Mouse (Mus musculus): ENCODE measurements around the gene Uqcrq. TPM values are rescaled to one million over a fixed set of nuclear protein-coding genes. Genes with fewer than 3 reads are reported as not detected.
A peak's percentile ranks its signal among the peaks of the same experiment; 100 is the strongest.
"Not testable (repeated sequence)": the region's sequence is repeated elsewhere in the genome, so short reads cannot be mapped to it uniquely, and the experiment has no call there.

Gene Uqcrq
- total RNA-seq, 2 experiments from 2014 or later: 53.2 to 163 TPM

GRCm38 (mm10) chr11:53452396-53452795 lies 21.8 kb upstream of the Uqcrq start:
- ATAC-seq (ENCODE audit: poor library complexity, severe bottlenecking): no peak

- no peak for ATAC-seq (ENCODE audit: poor library complexity, severe bottlenecking)
Measured at GRCm38 (mm10) chr11:53451361-53451760, 20.7 kb upstream of the Uqcrq start.

- ATAC-seq (ENCODE audit: poor library complexity, severe bottlenecking): no peak
Measured at GRCm38 (mm10) chr11:53450070-53450705, 19.6 kb upstream of the Uqcrq start.

GRCm38 (mm10) chr11:53448529-53448928 lies 17.9 kb upstream of the Uqcrq start:
- no peak for ATAC-seq (ENCODE audit: poor library complexity, severe bottlenecking)

- no peak for ATAC-seq (ENCODE audit: poor library complexity, severe bottlenecking)
Measured at GRCm38 (mm10) chr11:53447996-53448395, 17.4 kb upstream of the Uqcrq start.

GRCm38 (mm10) chr11:53446183-53446582 lies 15.6 kb upstream of the Uqcrq start:
- no peak for ATAC-seq (ENCODE audit: poor library complexity, severe bottlenecking)

GRCm38 (mm10) chr11:53445562-53445961 lies 14.9 kb upstream of the Uqcrq start:
- ATAC-seq (ENCODE audit: poor library complexity, severe bottlenecking): no peak

GRCm38 (mm10) chr11:53443861-53444260 lies 13.2 kb upstream of the Uqcrq start:
- no peak for ATAC-seq (ENCODE audit: poor library complexity, severe bottlenecking)

- no peak for ATAC-seq (ENCODE audit: poor library complexity, severe bottlenecking)
Measured at GRCm38 (mm10) chr11:53441921-53442320, 11.3 kb upstream of the Uqcrq start.

GRCm38 (mm10) chr11:53436338-53436737 lies 5.7 kb upstream of the Uqcrq start:
- ATAC-seq (ENCODE audit: poor library complexity, severe bottlenecking): peak; percentile 66

- no peak for ATAC-seq (ENCODE audit: poor library complexity, severe bottlenecking)
Measured at GRCm38 (mm10) chr11:53435504-53435903, 4.9 kb upstream of the Uqcrq start.

- ATAC-seq (ENCODE audit: poor library complexity, severe bottlenecking): no peak
Measured at GRCm38 (mm10) chr11:53433057-53433456, 2.4 kb upstream of the Uqcrq start.

- no peak for ATAC-seq (ENCODE audit: poor library complexity, severe bottlenecking)
Measured at GRCm38 (mm10) chr11:53431347-53432056, 871 bp upstream of the Uqcrq start.

GRCm38 (mm10) chr11:53430300-53430669 lies 346 bp downstream of the Uqcrq start:
- peak; percentile 45 for ATAC-seq (ENCODE audit: poor library complexity, severe bottlenecking)

- ATAC-seq (ENCODE audit: poor library complexity, severe bottlenecking): no peak
Measured at GRCm38 (mm10) chr11:53429182-53429581, 1.4 kb downstream of the Uqcrq start.

- no peak for ATAC-seq (ENCODE audit: poor library complexity, severe bottlenecking)
Measured at GRCm38 (mm10) chr11:53428716-53429057, 1.9 kb downstream of the Uqcrq start.

GRCm38 (mm10) chr11:53427993-53428715 lies 2.5 kb downstream of the Uqcrq start:
- no peak for ATAC-seq (ENCODE audit: poor library complexity, severe bottlenecking)

- ATAC-seq (ENCODE audit: poor library complexity, severe bottlenecking): not testable (repeated sequence)
Measured at GRCm38 (mm10) chr11:53426914-53427313, 3.7 kb downstream of the Uqcrq start.

GRCm38 (mm10) chr11:53425711-53426255 lies 4.8 kb downstream of the Uqcrq start:
- no peak for ATAC-seq (ENCODE audit: poor library complexity, severe bottlenecking)

GRCm38 (mm10) chr11:53425251-53425650 lies 5.4 kb downstream of the Uqcrq start:
- no peak for ATAC-seq (ENCODE audit: poor library complexity, severe bottlenecking)

GRCm38 (mm10) chr11:53424826-53425225 lies 5.8 kb downstream of the Uqcrq start:
- ATAC-seq (ENCODE audit: poor library complexity, severe bottlenecking): no peak

- ATAC-seq (ENCODE audit: poor library complexity, severe bottlenecking): no peak
Measured at GRCm38 (mm10) chr11:53423036-53423435, 7.6 kb downstream of the Uqcrq start, which contains the start of gene Leap2. Gene Leap2, minus strand, starts transcription at chr11:53423170.

All from megakaryocyte, adult 5-6 weeks (primary cell).